Mouse (Mus musculus) neural tube, embryonic 14.5 days (tissue): ENCODE measurements around the gene Ube2z. TPM values are rescaled to one million over a fixed set of nuclear protein-coding genes. Genes with fewer than 3 reads are reported as not detected.

Experiments used
- ATAC-seq: fragments of 200-750 bp; cut with Nextera tagmentation; 2 replicates; pipeline ENCODE4 v1.8.0; 2017; ENCODE audit warnings: low read depth, mild to moderate bottlenecking, moderate TSS enrichment, moderate library complexity
- H3K27ac ChIP-seq: fragments of 300-500 bp; sonication (generic); 2 replicates; pipeline ENCODE4 v1.5.1; 2014; ENCODE audit warnings: low read depth, mild to moderate bottlenecking, control low read depth, low read length, moderate library complexity, mixed read lengths
- H3K27me3 ChIP-seq: fragments of 300-500 bp; sonication (generic); 2 replicates; pipeline ENCODE4 v1.6.1; 2014; ENCODE audit warnings: low read length; ENCODE audit not compliant: control insufficient read depth, insufficient read depth
- H3K36me3 ChIP-seq: fragments of 300-500 bp; sonication (generic); 2 replicates; pipeline ENCODE4 v1.6.1; 2014; ENCODE audit warnings: low read length, mixed read lengths; ENCODE audit not compliant: control insufficient read depth, insufficient read depth
- H3K4me1 ChIP-seq: fragments of 300-500 bp; sonication (generic); 2 replicates; pipeline ENCODE4 v1.6.1; 2014; ENCODE audit warnings: low read length; ENCODE audit not compliant: control insufficient read depth, insufficient read depth
- H3K4me2 ChIP-seq: fragments of 300-500 bp; sonication (generic); 2 replicates; pipeline ENCODE4 v1.6.1; 2014; ENCODE audit warnings: mild to moderate bottlenecking, low read depth, low read length, control low read depth
- H3K4me3 ChIP-seq: fragments of 300-500 bp; sonication (generic); 2 replicates; pipeline ENCODE4 v1.5.1; 2014; ENCODE audit warnings: low read depth, low read length, control low read depth, mixed read lengths
- H3K9ac ChIP-seq: fragments of 300-500 bp; sonication (generic); replicated peaks from 2 replicates; pipeline ENCODE4 v1.6.1; 2014; ENCODE audit warnings: low read depth, mild to moderate bottlenecking, control low read depth, low read length, mixed read lengths
- H3K9me3 ChIP-seq: fragments of 300-500 bp; sonication (generic); 2 replicates; pipeline ENCODE4 v1.6.1; 2016; ENCODE audit warnings: low read length; ENCODE audit not compliant: control insufficient read depth
- WGBS: fragments of 180-500 bp; shearing (Covaris S2); extraction: QIAGEN DNeasy Blood & Tissue Kit; methylation state at CpG from one replicate; pipeline ENCODE4 v1.1.7; 2014; 5-methylcytosine and 5-hydroxymethylcytosine counted together
- polyA plus RNA-seq: library from polyadenylated mRNA; unstranded; fragments of >200 nt; fragmentation: Nextera tagmentation; extraction: Ambion mirVana; gene quantifications from 2 replicates; pipeline ENCODE4 v1.2.1, GENCODE M21; 2014

Gene Ube2z
- polyA plus RNA-seq, 1 experiment from 2014 or later, result 26.2 TPM

GRCm38 (mm10) chr11:96070353-96070752, 5.2 kb upstream of the Ube2z start:
- Histone ChIP-seq H3K36me3 (no peaks in the 10 kb centered on the region; the same call in 1 of the 2 replicates), H3K9me3 (no peaks in the 10 kb centered on the region), H3K4me1 (peaks cover 10% of the 10 kb centered on the region; the same call in 1 of the 2 replicates), H3K4me3 (no peak overlapping the region), H3K9ac (no peak overlapping the region), H3K4me2 (no peak overlapping the region), H3K27me3 (no peaks in the 10 kb centered on the region), H3K27ac (no peak overlapping the region)
- ATAC-seq, result no peak
- 84% methylated on average over 7 of the region's 7 CpGs for WGBS

GRCm38 (mm10) chr11:96068231-96068630, 3.0 kb upstream of the Ube2z start:
- Histone ChIP-seq H3K9ac (no peak overlapping the region), H3K9me3 (no peaks in the 10 kb centered on the region), H3K27me3 (no peaks in the 10 kb centered on the region), H3K4me1 (peaks cover 15% of the 10 kb centered on the region; the same call in 1 of the 2 replicates), H3K4me2 (no peak overlapping the region), H3K4me3 (no peak overlapping the region), H3K36me3 (no peaks in the 10 kb centered on the region; the same call in 1 of the 2 replicates), H3K27ac (no peak overlapping the region)
- no peak for ATAC-seq
- WGBS, result 69% methylated on average over 5 of the region's 5 CpGs

- Histone ChIP-seq H3K36me3 (peaks cover 11% of the 10 kb centered on the region), H3K9me3 (no peaks in the 10 kb centered on the region), H3K9ac (peak overlapping the region; percentile 88), H3K27me3 (no peaks in the 10 kb centered on the region), H3K27ac (peak overlapping the region; percentile 83), H3K4me3 (peak overlapping the region; percentile 85), H3K4me2 (peak overlapping the region; percentile 69), H3K4me1 (peaks cover 20% of the 10 kb centered on the region; the same call in 1 of the 2 replicates)
- ATAC-seq, result peak; percentile 63
- under 1% methylated on average over 48 of the region's 64 CpGs for WGBS
Observed at GRCm38 (mm10) chr11:96064521-96065214, 520 bp downstream of the Ube2z start.

DNA sequence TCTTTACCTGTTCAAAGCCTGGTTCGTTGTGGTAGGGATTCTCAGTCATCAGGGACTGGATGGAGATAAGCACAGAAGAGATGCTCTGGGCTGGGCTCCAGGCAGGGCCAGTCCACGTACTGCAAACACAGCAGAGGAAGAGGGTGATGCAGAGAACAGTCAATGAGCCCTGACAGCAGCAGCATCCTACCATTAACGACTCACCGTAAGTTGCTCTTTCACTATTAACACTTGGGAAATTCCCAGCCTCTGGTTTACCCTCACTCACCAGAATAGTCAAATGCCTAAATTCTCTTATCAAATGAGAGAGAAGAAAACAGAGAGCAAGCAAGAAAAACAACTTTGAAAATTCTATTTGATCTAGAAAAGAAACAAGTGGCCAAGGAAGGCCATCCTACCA, 6.9 kb downstream of the Ube2z start:
- peaks cover 49% of the 10 kb centered on the region for H3K36me3 ChIP-seq
- H3K4me3 ChIP-seq, result no peak overlapping the region
- H3K27ac ChIP-seq, result no peak overlapping the region
- H3K27me3 ChIP-seq, result no peaks in the 10 kb centered on the region
- H3K9me3 ChIP-seq, result no peaks in the 10 kb centered on the region
- H3K9ac ChIP-seq, result no peak overlapping the region
- no peak for ATAC-seq
- no peak overlapping the region for H3K4me2 ChIP-seq
- peaks cover 6% of the 10 kb centered on the region; the same call in 1 of the 2 replicates for H3K4me1 ChIP-seq
- WGBS, result 91% methylated on average over 4 of the region's 4 CpGs

- peaks cover 56% of the 10 kb centered on the region for H3K36me3 ChIP-seq
Observed at GRCm38 (mm10) chr11:96050854-96051253, 14.3 kb downstream of the Ube2z start.

GRCm38 (mm10) chr11:96049939-96050338, 15.2 kb downstream of the Ube2z start:
- no peaks in the 10 kb centered on the region for H3K4me1 ChIP-seq
- H3K4me3 ChIP-seq, result no peak overlapping the region
- 85% methylated on average over 4 of the region's 4 CpGs for WGBS
- ATAC-seq, result no peak
- H3K9me3 ChIP-seq, result no peaks in the 10 kb centered on the region
- H3K27ac ChIP-seq, result no peak overlapping the region
- no peak overlapping the region for H3K4me2 ChIP-seq
- H3K9ac ChIP-seq, result no peak overlapping the region
- no peaks in the 10 kb centered on the region for H3K27me3 ChIP-seq
- H3K36me3 ChIP-seq, result peaks cover 52% of the 10 kb centered on the region

More at GRCm38 (mm10) chr11:96050854-96051253, 14.3 kb downstream of the Ube2z start:
- Histone ChIP-seq H3K4me1 (no peaks in the 10 kb centered on the region), H3K4me2 (no peak overlapping the region), H3K27ac (no peak overlapping the region), H3K27me3 (no peaks in the 10 kb centered on the region), H3K4me3 (no peak overlapping the region), H3K9me3 (no peaks in the 10 kb centered on the region), H3K9ac (no peak overlapping the region)
- no peak for ATAC-seq
- WGBS, result 92% methylated on average over 3 of the region's 3 CpGs

GRCm38 (mm10) chr11:96047469-96048373, 17.5 kb downstream of the Ube2z start:
- 92% methylated on average over 4 of the region's 4 CpGs for WGBS
- no peaks in the 10 kb centered on the region for H3K4me1 ChIP-seq
- no peak for ATAC-seq

GRCm38 (mm10) chr11:96046793-96047192, 18.4 kb downstream of the Ube2z start:
- Histone ChIP-seq H3K27ac (no peak overlapping the region), H3K27me3 (no peaks in the 10 kb centered on the region), H3K4me3 (no peak overlapping the region), H3K4me2 (no peak overlapping the region), H3K4me1 (no peaks in the 10 kb centered on the region), H3K9ac (no peak overlapping the region), H3K36me3 (peaks cover 45% of the 10 kb centered on the region), H3K9me3 (no peaks in the 10 kb centered on the region)
- no peak for ATAC-seq
- 89% methylated on average over 2 of the region's 2 CpGs for WGBS

More at GRCm38 (mm10) chr11:96047469-96048373, 17.5 kb downstream of the Ube2z start:
- H3K9me3 ChIP-seq, result no peaks in the 10 kb centered on the region
- H3K27me3 ChIP-seq, result no peaks in the 10 kb centered on the region
- no peak overlapping the region for H3K4me2 ChIP-seq
- H3K9ac ChIP-seq, result no peak overlapping the region
- no peak overlapping the region for H3K27ac ChIP-seq
- H3K4me3 ChIP-seq, result no peak overlapping the region
- peaks cover 40% of the 10 kb centered on the region for H3K36me3 ChIP-seq

DNA sequence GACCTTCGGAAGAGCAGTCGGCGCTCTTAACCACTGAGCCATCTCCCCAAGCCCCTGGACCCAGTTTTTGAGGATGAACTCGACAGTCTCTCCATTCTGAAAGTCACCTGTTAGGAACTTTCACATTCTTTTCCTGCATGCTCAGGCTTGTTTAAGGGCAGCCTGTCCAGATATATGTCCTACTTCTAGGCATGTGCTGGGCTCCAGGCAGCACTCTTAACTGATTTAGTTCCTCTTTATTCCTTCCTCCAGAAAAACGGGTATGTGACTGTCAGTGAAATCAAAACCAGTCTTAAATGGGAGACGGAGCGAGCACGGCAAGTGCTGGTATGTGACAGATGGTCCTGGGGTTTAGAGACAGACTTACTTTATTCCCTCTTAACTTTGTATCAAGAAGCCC, 19.2 kb downstream of the Ube2z start:
- no peak overlapping the region for H3K9ac ChIP-seq
- H3K36me3 ChIP-seq, result peaks cover 44% of the 10 kb centered on the region
- no peaks in the 10 kb centered on the region for H3K4me1 ChIP-seq
- H3K27ac ChIP-seq, result no peak overlapping the region
- no peaks in the 10 kb centered on the region for H3K9me3 ChIP-seq
- no peak overlapping the region for H3K4me3 ChIP-seq
- 86% methylated on average over 8 of the region's 8 CpGs for WGBS
- no peak overlapping the region for H3K4me2 ChIP-seq
- H3K27me3 ChIP-seq, result no peaks in the 10 kb centered on the region
- no peak for ATAC-seq
